Mouse (Mus musculus) spleen, postnatal 10 days (tissue): ENCODE results near the gene Diaph3.

Experiments
- DNase-seq, 2 experiments: peaks; one replicate each; pipeline ENCODE4 v3.0.0; 2021 to 2022; ENCODE audit warnings: low spot score in 2 of 2

Gene Diaph3

DNA sequence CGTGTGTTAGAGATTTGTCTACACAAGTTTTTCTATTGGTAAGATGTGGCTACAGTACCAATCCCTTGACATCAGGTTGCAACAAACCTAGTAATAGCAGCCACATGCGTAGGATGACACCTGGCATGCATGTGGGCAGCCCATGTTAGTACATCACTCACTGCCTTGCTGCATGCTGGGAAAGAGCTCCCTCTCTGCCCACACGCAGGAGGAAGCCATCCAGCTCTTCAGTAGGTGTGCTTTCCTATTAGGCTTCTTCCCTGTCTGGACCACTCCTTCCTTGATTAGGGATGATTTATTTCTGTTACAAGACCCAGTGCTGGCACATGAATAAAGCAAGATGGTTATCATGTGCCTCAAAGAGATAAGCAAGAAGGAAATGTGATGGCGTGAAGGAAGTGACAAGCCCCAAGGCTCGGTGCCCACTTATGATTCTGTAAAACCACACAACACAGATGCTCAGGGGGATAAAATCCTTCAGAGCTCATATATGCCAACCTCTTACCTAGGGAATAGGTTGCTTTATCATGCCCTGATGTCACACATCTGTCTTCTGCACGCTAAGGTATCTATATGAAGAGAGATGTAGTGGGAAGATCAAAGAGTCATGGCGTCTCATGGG, 494.4 kb downstream of the Diaph3 start:
- no peak for DNase-seq

- DNase-seq: no peak
These were observed 498.2 kb downstream of the Diaph3 start for GRCm38 (mm10) chr14:86642831-86643241.

GRCm38 (mm10) chr14:86641839-86642238, 499.2 kb downstream of the Diaph3 start:
- no peak for DNase-seq

DNA sequence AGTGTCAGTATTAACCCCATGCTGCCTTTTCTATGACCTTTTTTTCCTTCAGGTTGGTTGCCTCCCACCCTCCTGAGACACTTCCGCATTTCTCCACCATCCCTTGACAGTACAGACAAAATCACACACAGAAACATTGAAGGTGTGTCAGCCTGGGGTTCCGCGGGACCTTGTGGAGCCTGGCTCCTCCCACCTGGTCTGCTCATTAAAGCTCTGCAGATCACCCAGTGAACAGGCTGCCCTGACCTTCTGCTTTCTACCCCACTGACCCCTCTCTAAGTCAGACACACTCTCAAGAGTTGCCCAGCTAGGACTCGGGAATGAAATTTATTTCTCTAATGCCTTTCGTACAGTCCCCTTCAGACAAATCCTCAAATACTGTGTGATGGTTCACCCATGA, 500.9 kb downstream of the Diaph3 start:
- no peak for DNase-seq

DNA sequence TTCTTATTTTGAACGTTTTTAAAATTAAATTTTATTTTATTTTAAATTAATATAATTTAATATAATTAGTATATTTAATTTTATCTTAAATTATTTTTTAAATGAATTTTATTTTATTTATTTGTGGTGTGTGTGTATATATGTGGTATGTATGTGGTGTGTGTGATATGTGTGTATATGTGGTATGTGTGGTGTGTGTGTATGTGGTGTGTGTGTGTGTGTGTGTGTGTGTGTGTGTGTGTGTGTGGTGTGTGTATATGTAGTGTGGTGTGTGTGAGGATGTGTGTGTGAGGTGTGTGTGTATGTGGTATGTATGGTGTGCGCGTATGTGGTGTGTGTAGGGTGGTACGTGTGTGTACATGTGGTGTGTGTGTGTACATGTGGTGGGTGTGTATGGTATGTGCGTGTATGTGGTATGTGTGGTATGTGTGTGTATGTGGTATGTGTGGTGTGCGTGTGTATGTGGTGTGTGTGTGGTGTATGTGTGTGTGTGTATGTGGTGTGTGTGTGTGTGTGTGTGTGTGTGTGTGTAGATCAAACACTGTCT, 505.4 kb downstream of the Diaph3 start:
- DNase-seq: no peak

DNA sequence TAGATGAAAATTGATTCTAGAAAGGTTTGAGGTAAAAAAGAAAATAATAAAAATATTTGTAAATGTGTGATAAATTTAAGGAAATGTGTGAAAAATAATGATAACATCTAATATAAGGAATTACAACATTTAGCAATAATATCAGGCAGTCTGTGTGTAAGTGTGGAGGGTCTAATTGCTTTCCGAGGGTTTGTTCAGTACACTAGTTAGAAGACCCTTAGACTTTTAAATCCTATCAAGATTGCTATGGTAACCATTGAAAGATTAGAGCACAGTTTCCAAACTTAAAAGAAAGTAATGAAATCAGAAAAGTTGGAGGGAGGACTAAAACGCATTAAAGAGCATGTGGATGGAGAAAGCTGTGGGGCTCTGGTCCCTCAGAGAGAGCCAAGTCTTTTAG, 506.0 kb downstream of the Diaph3 start:
- no peak for DNase-seq

DNA sequence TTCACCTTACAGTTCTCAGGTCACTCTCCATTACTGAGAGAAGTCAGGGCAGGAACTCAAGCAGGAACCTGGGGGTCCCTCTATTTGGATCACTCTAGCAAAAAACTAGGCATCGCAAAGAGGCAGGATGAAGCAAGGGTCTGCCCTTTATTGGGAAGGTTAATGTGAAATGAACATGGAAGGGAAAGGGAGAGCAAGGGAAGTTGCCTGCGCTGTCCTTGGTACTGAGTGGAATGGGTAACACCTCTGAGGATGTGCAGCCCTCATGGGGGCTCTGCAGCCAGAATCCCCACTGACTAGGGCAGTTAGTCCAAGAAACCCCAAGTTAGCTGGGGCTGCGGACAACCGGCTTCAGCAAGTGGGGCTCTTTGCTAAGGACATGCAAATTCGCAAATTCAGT, 507.2 kb downstream of the Diaph3 start:
- DNase-seq: no peak

DNA sequence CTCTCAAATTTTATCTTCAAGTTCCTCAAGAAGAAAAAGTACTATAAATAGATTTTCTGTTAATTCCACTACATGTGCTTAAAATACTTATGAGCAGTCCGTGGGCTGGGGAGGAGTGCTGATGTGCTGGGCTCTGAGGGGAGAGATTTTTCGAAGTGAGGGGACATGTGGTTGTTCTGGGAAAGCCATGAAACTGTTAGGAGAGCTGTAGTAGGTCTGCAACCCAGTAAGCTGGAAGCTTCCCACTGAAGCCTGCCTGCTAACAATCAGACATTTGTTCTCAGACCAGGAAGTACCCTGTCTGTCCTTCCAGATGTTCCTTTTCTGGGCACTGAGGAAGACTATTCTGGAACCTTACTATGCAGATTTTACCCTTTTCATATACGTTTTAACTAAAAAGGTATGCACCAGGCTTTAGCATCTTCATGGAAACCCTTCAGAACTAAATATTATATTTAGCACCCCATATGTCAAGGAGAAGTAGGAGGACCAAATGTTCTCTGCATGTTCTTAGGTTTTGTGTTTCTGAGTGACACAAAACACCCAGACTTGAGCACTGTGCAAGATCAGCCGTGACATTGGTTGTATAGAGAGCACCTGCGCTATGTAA, 516.1 kb downstream of the Diaph3 start:
- DNase-seq: no peak

DNA sequence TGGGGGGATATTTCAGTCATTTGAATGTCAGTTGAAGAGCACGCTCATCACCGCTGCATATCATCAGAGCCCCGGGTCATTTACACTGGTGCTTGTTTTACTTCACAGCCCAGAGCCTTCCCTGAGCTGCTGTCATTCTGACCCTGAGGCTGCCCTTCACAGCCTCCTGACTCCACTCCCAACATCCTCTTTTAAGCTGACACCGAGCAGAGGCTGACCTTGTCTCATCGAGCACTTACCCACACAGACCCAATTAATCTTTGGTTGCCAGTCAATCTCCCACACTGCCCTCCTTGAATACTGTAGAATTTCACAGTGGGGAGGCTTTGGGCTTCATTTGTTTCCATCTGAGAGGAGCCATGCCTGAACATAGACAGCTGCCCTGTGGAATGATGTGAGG, 521.4 kb downstream of the Diaph3 start:
- no peak for DNase-seq
